In genomic region chr5:119867986-119868385, GRCm38 (mm10) we compare ENCODE assay signal across 31 mouse cellular contexts. TPM values are rescaled to one million over a fixed set of nuclear protein-coding genes. Genes with fewer than 3 reads are reported as not detected.
DNase-seq lines count a peak whose midpoint lies in the region; ATAC-seq and TF ChIP-seq lines count a peak whose summit lies in the region.
"Had no signal": no experiment of that assay in that cellular context is flagged by ENCODE, and none has a peak within 500 bp of the region (broad histone marks: within the 10 kb centered on the region; RNA-seq: fewer than 3 reads in every experiment).

No protein-coding gene starts in this region.

- H3K27ac ChIP-seq in limb, embryonic 12.5 days, result 0 out of 2 replicates have a peak overlapping the region, but pooled peaks have one; percentile 75
- H3K27ac ChIP-seq in limb, embryonic 10.5 days, result no peak overlapping the region
- peak overlapping the region; percentile 76; the same call in 1 of the 2 replicates for H3K27ac ChIP-seq in limb, embryonic 13.5 days
- no peak overlapping the region for H3K27ac ChIP-seq in limb, embryonic 14.5 days (replicated peaks; ENCODE audit: low read depth, low read length)
- H3K27ac ChIP-seq: embryonic facial prominence, embryonic 10.5 days; embryonic facial prominence, embryonic 13.5 days; forebrain, embryonic 12.5 days; forebrain, embryonic 15.5 days; heart, adult 2 months; heart, embryonic 10.5 days; heart, embryonic 13.5 days; hindbrain, embryonic 14.5 days had no signal

- no peak overlapping the region for H3K4me2 ChIP-seq in limb, embryonic 12.5 days
- peak overlapping the region; percentile 14; the same call in 1 of the 2 replicates for H3K4me2 ChIP-seq in limb, embryonic 13.5 days (replicated peaks)
- H3K4me2 ChIP-seq in limb, embryonic 14.5 days (replicated peaks; ENCODE audit: low read depth, low read length, severe bottlenecking), result no peak overlapping the region
- H3K4me2 ChIP-seq: forebrain, embryonic 15.5 days; heart, embryonic 13.5 days; hindbrain, embryonic 14.5 days had no signal

- 70% methylated on average over 6 of the region's 6 CpGs for WGBS in limb, embryonic 12.5 days
- 93% methylated on average over 6 of the region's 6 CpGs for WGBS in limb, embryonic 10.5 days
- 44% methylated on average over 6 of the region's 6 CpGs for WGBS in limb, embryonic 13.5 days
- 32% methylated on average over 6 of the region's 6 CpGs for WGBS in limb, embryonic 14.5 days

- peaks cover 13% of the 10 kb centered on the region; the same call in 1 of the 2 replicates for H3K27me3 ChIP-seq in limb, embryonic 12.5 days
- peaks cover 33% of the 10 kb centered on the region for H3K27me3 ChIP-seq in limb, embryonic 10.5 days (ENCODE audit: low read depth, poor library complexity, severe bottlenecking)
- peaks cover 5% of the 10 kb centered on the region for H3K27me3 ChIP-seq in limb, embryonic 13.5 days
- no peaks in the 10 kb centered on the region for H3K27me3 ChIP-seq in limb, embryonic 14.5 days (ENCODE audit: control insufficient read depth, insufficient read depth, low read length)
- H3K27me3 ChIP-seq: forebrain, embryonic 15.5 days had no signal

- ATAC-seq in limb, embryonic 12.5 days (ENCODE audit: insufficient number of reproducible peaks, insufficient read depth, low FRiP score, low TSS enrichment, low read depth), result no peak
- no peak for ATAC-seq in limb, embryonic 13.5 days (ENCODE audit: low FRiP score, low read depth)
- peak; percentile 46; the same call in 1 of the 2 replicates for ATAC-seq in limb, embryonic 14.5 days (ENCODE audit: low FRiP score, low read depth)
- ATAC-seq: CD4-positive, CD25-positive, alpha-beta regulatory T cell, adult 4 months; forebrain, embryonic 15.5 days had no signal

- H3K9ac ChIP-seq in limb, embryonic 12.5 days (replicated peaks), result no peak overlapping the region
- H3K9ac ChIP-seq in limb, embryonic 13.5 days, result no peak overlapping the region
- H3K9ac ChIP-seq in limb, embryonic 14.5 days (ENCODE audit: low read depth, low read length, severe bottlenecking), result no peak overlapping the region; the same call in 1 of the 2 replicates
- H3K9ac ChIP-seq: embryonic facial prominence, embryonic 13.5 days; forebrain, embryonic 12.5 days; forebrain, embryonic 15.5 days; heart, embryonic 13.5 days; hindbrain, embryonic 14.5 days had no signal

- no peak overlapping the region for H3K4me3 ChIP-seq in limb, embryonic 12.5 days (replicated peaks)
- H3K4me3 ChIP-seq in limb, embryonic 10.5 days, result no peak overlapping the region
- no peak overlapping the region for H3K4me3 ChIP-seq in limb, embryonic 13.5 days
- no peak overlapping the region for H3K4me3 ChIP-seq in limb, embryonic 14.5 days (replicated peaks; ENCODE audit: low read length)
- H3K4me3 ChIP-seq: embryonic facial prominence, embryonic 10.5 days; embryonic facial prominence, embryonic 13.5 days; erythroblast, embryonic 14.5 days; forebrain, embryonic 12.5 days; forebrain, embryonic 15.5 days; heart, adult 2 months; heart, embryonic 10.5 days; heart, embryonic 13.5 days had no signal

- DNase-seq in limb, embryonic 10.5 days (ENCODE audit: low spot score), result no peak
- DNase-seq in lung, postnatal 36 days, result peak; percentile 21
- DNase-seq in lung, postnatal 10 days, result no peak
- DNase-seq in limb, embryonic 14.5 days (ENCODE audit: low spot score), result peak; percentile 61
- DNase-seq in thymus, postnatal 14 days, result no peak
- no peak for DNase-seq in thymus, postnatal 25 days
- DNase-seq: adrenal gland, adult 2 months; adrenal gland, postnatal 14 days; cerebellum, adult 11-12 months; cerebellum, adult 8-10 months; cerebellum, postnatal 10 days; cerebellum, postnatal 36 days; embryo, embryonic 11 days; gastrocnemius, postnatal 14 days; heart, adult 2 months; heart, postnatal 14 days; heart, postnatal 4 days had no signal

- H3K9me3 ChIP-seq in limb, embryonic 12.5 days, result no peaks in the 10 kb centered on the region
- H3K9me3 ChIP-seq in limb, embryonic 10.5 days (replicated peaks), result no peaks in the 10 kb centered on the region
- H3K9me3 ChIP-seq in limb, embryonic 13.5 days, result no peaks in the 10 kb centered on the region
- no peaks in the 10 kb centered on the region for H3K9me3 ChIP-seq in limb, embryonic 14.5 days (ENCODE audit: control insufficient read depth, low read length)
- H3K9me3 ChIP-seq: embryonic facial prominence, embryonic 10.5 days; embryonic facial prominence, embryonic 13.5 days; forebrain, embryonic 12.5 days; forebrain, embryonic 15.5 days; heart, embryonic 10.5 days; heart, embryonic 13.5 days had no signal

- H3K36me3 ChIP-seq in limb, embryonic 12.5 days, result peaks cover 76% of the 10 kb centered on the region
- peaks cover 100% of the 10 kb centered on the region for H3K36me3 ChIP-seq in limb, embryonic 10.5 days
- H3K36me3 ChIP-seq in limb, embryonic 13.5 days, result peaks cover 54% of the 10 kb centered on the region
- H3K36me3 ChIP-seq in limb, embryonic 14.5 days (ENCODE audit: control insufficient read depth, insufficient read depth, low read length), result peaks cover 39% of the 10 kb centered on the region
- H3K36me3 ChIP-seq: embryonic facial prominence, embryonic 10.5 days; embryonic facial prominence, embryonic 13.5 days; forebrain, embryonic 12.5 days; forebrain, embryonic 15.5 days had no signal

- TF ChIP-seq POLR2A in limb, embryonic 14.5 days (IDR thresholded peaks at IDR 0.05; ENCODE audit: borderline replicate concordance, extremely low read depth, insufficient read depth, insufficient read length), result no peak

- peaks cover 26% of the 10 kb centered on the region for H3K4me1 ChIP-seq in limb, embryonic 12.5 days (replicated peaks)
- H3K4me1 ChIP-seq in limb, embryonic 10.5 days, result peaks cover 18% of the 10 kb centered on the region
- peaks cover 36% of the 10 kb centered on the region for H3K4me1 ChIP-seq in limb, embryonic 13.5 days
- H3K4me1 ChIP-seq in limb, embryonic 14.5 days (ENCODE audit: control insufficient read depth, insufficient read depth, low read length), result peaks cover 22% of the 10 kb centered on the region

RNA-seq across cellular contexts. Expression of gene Tbx5, which starts 35.5 kb away (rescaled TPM):
- polyA plus RNA-seq in limb, embryonic 12.5 days (2016; fragmentation: Nextera tagmentation; extraction: Ambion mirVana), result 35.6 and 51.2 TPM in 2 replicates
- polyA plus RNA-seq in limb, embryonic 10.5 days (2016; fragmentation: Nextera tagmentation; extraction: Ambion mirVana), result 35.6 and 39.1 TPM in 2 replicates
- 34.8 and 51.5 TPM in 2 replicates for polyA plus RNA-seq in limb, embryonic 13.5 days (2015; fragmentation: Nextera tagmentation; extraction: Ambion mirVana)
- 36.9 and 39.3 TPM in 2 replicates for polyA plus RNA-seq in limb, embryonic 14.5 days (2012; rRNA removed)
- polyA plus RNA-seq in limb, embryonic 14.5 days (2014; fragmentation: Nextera tagmentation; extraction: Ambion mirVana), result 22.4 and 29.3 TPM in 2 replicates
- polyA plus RNA-seq: C2C12; CD4-positive, CD25-positive, alpha-beta regulatory T cell, adult 4 months; cortical plate, adult 2 months; erythroblast, embryonic 14.5 days; forebrain, embryonic 15.5 days; hindbrain, embryonic 11.5 days had no signal

Comparison
In these comparisons a context has a peak if more than half of its experiments do, and no peak if none do; other contexts are left out.
1. H3K27ac ChIP-seq: peak in limb, embryonic 12.5 days (single experiment) and limb, embryonic 13.5 days (single experiment); none in limb, embryonic 10.5 days (single experiment) and limb, embryonic 14.5 days (single experiment).
2. DNase-seq: peak in lung, postnatal 36 days (single experiment) and limb, embryonic 14.5 days (single experiment); none in limb, embryonic 10.5 days (single experiment), lung, postnatal 10 days (single experiment), thymus, postnatal 14 days (single experiment) and thymus, postnatal 25 days (single experiment).